Mouse (Mus musculus): Measurements from ENCODE around the gene Nr2c2ap. TPM values are rescaled to one million over a fixed set of nuclear protein-coding genes. Genes with fewer than 3 reads are reported as not detected.

Gene Nr2c2ap
- polyA plus RNA-seq (2015; fragmentation: Illumina TruSeq; extraction: RNeasy Lipid Tissue Mini Kit (QIAGEN cat#74804); ENCODE audit: low read depth, low replicate concordance): 29.2 TPM

DNA sequence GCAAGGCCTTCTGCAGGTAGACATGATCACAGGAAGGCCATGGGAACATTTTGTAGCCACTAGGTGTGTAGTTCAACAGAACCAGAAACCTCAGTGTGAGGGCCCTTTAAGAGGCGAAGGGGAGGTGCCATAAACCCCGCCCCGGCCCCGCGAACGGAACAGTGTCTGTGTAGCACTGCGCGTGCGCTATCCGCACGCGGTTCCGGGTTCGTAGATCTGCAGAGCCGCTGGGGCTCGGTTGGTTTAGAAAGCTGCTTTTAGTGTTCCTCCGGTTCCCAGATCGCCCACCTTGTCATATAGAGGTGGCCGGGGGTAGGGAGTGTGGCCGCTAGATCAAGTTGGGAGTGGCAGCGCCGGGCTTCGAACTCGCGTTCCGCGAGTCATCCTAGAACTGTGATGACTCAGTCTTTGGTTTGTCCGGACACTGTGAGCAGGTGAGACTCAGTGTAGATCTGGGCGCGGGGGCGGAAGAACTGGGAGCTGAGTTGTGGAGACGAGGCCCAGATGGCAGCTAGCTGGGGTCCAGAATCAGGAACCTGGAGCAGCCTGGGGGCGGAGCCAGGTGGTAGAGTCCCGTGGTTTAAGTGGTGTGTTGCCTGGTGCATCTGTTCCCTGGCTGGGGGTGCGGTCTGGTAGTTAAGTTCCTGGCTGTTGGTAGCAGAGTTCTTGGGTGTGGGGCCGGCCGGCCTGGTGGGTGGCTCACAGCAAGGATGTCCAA lies at the start of gene Nr2c2ap:
Gene Nr2c2ap, plus strand, starts transcription at position 168 of the 718 bp plus-strand sequence.

DNA sequence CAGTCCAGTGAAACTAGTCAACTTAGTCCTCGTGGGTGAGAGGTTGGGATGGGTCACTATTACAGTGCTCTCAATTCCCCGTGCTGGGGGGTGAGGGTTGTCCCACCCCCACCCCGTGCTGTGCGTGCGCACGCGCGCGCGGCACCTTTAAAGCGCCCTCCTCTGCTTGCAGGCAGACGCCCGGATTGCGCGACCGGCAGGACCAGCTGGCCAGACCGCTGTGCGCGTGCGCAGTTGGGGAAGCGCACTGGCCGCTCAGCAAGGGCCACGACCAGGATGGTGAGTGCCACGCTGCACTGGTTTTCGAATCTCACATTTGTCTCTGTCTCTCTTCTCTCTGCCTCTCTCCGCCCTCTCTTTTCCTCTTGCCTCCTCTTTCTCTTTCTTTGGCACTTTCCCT lies 47.8 kb upstream of the Nr2c2ap start, which contains the start of gene Hapln4:
Gene Hapln4, plus strand, starts transcription at position 173 of the 400 bp plus-strand sequence.

GRCm38 (mm10) chr8:70120667-70121066 lies 10.5 kb upstream of the Nr2c2ap start, which contains the start of gene Ncan:
TSS of gene Ncan (minus strand) at chr8:70120873.

GRCm38 (mm10) chr8:70139026-70139857 lies 8.1 kb downstream of the Nr2c2ap start, which contains the start of the genes Rfxank, Borcs8 and Mef2b:
TSS of gene Rfxank (minus strand) at chr8:70139154.
TSS of gene Borcs8 (plus strand) at chr8:70139499.
TSS of gene Mef2b (plus strand) at chr8:70139711.

DNA sequence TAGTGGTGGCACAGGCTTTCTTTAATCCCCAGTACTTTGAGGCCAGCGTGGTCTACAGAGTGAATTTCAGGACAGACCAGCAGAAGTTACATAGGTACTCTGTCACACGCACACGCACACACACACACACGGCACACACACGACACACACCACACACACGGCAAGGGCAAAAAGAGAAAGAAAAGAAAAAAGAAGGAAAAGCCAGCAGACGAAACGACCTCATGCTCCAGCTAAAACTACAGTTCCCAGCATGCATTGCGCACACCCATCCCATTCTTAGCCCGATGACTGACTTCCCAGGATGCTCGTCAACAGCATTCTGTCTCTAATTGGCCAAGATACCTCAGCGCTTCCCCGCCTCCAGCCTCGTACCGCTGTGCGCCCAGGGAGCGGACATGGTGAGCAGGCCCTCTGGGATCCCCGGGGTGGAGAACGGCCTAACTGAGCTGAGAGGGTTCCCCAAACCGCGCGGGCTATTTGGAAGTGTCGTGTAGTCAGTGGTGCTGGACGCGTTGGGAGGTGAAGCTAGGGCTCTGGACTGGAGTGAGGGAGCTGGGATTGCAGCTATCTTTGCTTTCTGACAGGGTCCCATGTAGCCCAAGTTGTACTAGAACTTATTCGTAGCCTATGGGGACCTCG lies 41.0 kb downstream of the Nr2c2ap start, which contains the start of gene Tmem161a:
Gene Tmem161a, plus strand, starts transcription at position 314 of the 639 bp plus-strand sequence.

Other genes with a start within 250 kb of the Nr2c2ap start
- 0.22 TPM for gene Cilp2, start 243.6 kb upstream of the Nr2c2ap start, polyA plus RNA-seq (2015; fragmentation: Illumina TruSeq; extraction: RNeasy Lipid Tissue Mini Kit (QIAGEN cat#74804); ENCODE audit: low read depth, low replicate concordance)
- not detected for gene Tssk6, start 229.1 kb upstream of the Nr2c2ap start, polyA plus RNA-seq (2015; fragmentation: Illumina TruSeq; extraction: RNeasy Lipid Tissue Mini Kit (QIAGEN cat#74804); ENCODE audit: low read depth, low replicate concordance)
- 228 TPM for gene Ndufa13, start 228.8 kb upstream of the Nr2c2ap start, polyA plus RNA-seq (2015; fragmentation: Illumina TruSeq; extraction: RNeasy Lipid Tissue Mini Kit (QIAGEN cat#74804); ENCODE audit: low read depth, low replicate concordance)
- gene Yjefn3, start 228.6 kb upstream of the Nr2c2ap start, polyA plus RNA-seq (2015; fragmentation: Illumina TruSeq; extraction: RNeasy Lipid Tissue Mini Kit (QIAGEN cat#74804); ENCODE audit: low read depth, low replicate concordance): 14.3 TPM
- 17.6 TPM for gene Gatad2a, start 134.9 kb upstream of the Nr2c2ap start, polyA plus RNA-seq (2015; fragmentation: Illumina TruSeq; extraction: RNeasy Lipid Tissue Mini Kit (QIAGEN cat#74804); ENCODE audit: low read depth, low replicate concordance)
- gene Mau2, start 88.6 kb upstream of the Nr2c2ap start, polyA plus RNA-seq (2015; fragmentation: Illumina TruSeq; extraction: RNeasy Lipid Tissue Mini Kit (QIAGEN cat#74804); ENCODE audit: low read depth, low replicate concordance): 56.6 TPM
- gene Sugp1, start 88.5 kb upstream of the Nr2c2ap start, polyA plus RNA-seq (2015; fragmentation: Illumina TruSeq; extraction: RNeasy Lipid Tissue Mini Kit (QIAGEN cat#74804); ENCODE audit: low read depth, low replicate concordance): 40.9 TPM
- 3.4 TPM for gene Tm6sf2, start 58.4 kb upstream of the Nr2c2ap start, polyA plus RNA-seq (2015; fragmentation: Illumina TruSeq; extraction: RNeasy Lipid Tissue Mini Kit (QIAGEN cat#74804); ENCODE audit: low read depth, low replicate concordance)
- gene Hapln4, start 47.9 kb upstream of the Nr2c2ap start, polyA plus RNA-seq (2015; fragmentation: Illumina TruSeq; extraction: RNeasy Lipid Tissue Mini Kit (QIAGEN cat#74804); ENCODE audit: low read depth, low replicate concordance): 85.0 TPM
- 58.0 TPM for gene Ncan, start 10.5 kb upstream of the Nr2c2ap start, polyA plus RNA-seq (2015; fragmentation: Illumina TruSeq; extraction: RNeasy Lipid Tissue Mini Kit (QIAGEN cat#74804); ENCODE audit: low read depth, low replicate concordance)
- 14.6 TPM for gene Rfxank, start 7.8 kb downstream of the Nr2c2ap start, polyA plus RNA-seq (2015; fragmentation: Illumina TruSeq; extraction: RNeasy Lipid Tissue Mini Kit (QIAGEN cat#74804); ENCODE audit: low read depth, low replicate concordance)
- gene Borcs8, start 8.2 kb downstream of the Nr2c2ap start, polyA plus RNA-seq (2015; fragmentation: Illumina TruSeq; extraction: RNeasy Lipid Tissue Mini Kit (QIAGEN cat#74804); ENCODE audit: low read depth, low replicate concordance): 79.7 TPM
- not detected for gene Mef2b, start 8.4 kb downstream of the Nr2c2ap start, polyA plus RNA-seq (2015; fragmentation: Illumina TruSeq; extraction: RNeasy Lipid Tissue Mini Kit (QIAGEN cat#74804); ENCODE audit: low read depth, low replicate concordance)
- 30.0 TPM for gene Tmem161a, start 41.0 kb downstream of the Nr2c2ap start, polyA plus RNA-seq (2015; fragmentation: Illumina TruSeq; extraction: RNeasy Lipid Tissue Mini Kit (QIAGEN cat#74804); ENCODE audit: low read depth, low replicate concordance)
- 27.2 TPM for gene Slc25a42, start 81.0 kb downstream of the Nr2c2ap start, polyA plus RNA-seq (2015; fragmentation: Illumina TruSeq; extraction: RNeasy Lipid Tissue Mini Kit (QIAGEN cat#74804); ENCODE audit: low read depth, low replicate concordance)
- 63.2 TPM for gene Sugp2, start 102.9 kb downstream of the Nr2c2ap start, polyA plus RNA-seq (2015; fragmentation: Illumina TruSeq; extraction: RNeasy Lipid Tissue Mini Kit (QIAGEN cat#74804); ENCODE audit: low read depth, low replicate concordance)
- 41.9 TPM for gene Armc6, start 103.1 kb downstream of the Nr2c2ap start, polyA plus RNA-seq (2015; fragmentation: Illumina TruSeq; extraction: RNeasy Lipid Tissue Mini Kit (QIAGEN cat#74804); ENCODE audit: low read depth, low replicate concordance)
- gene Homer3, start 151.5 kb downstream of the Nr2c2ap start, polyA plus RNA-seq (2015; fragmentation: Illumina TruSeq; extraction: RNeasy Lipid Tissue Mini Kit (QIAGEN cat#74804); ENCODE audit: low read depth, low replicate concordance): 20.1 TPM
- 44.8 TPM for gene Ddx49, start 171.2 kb downstream of the Nr2c2ap start, polyA plus RNA-seq (2015; fragmentation: Illumina TruSeq; extraction: RNeasy Lipid Tissue Mini Kit (QIAGEN cat#74804); ENCODE audit: low read depth, low replicate concordance)
- gene Cope, start 171.2 kb downstream of the Nr2c2ap start, polyA plus RNA-seq (2015; fragmentation: Illumina TruSeq; extraction: RNeasy Lipid Tissue Mini Kit (QIAGEN cat#74804); ENCODE audit: low read depth, low replicate concordance): 172 TPM
- 65.7 TPM for gene Cers1, start 184.4 kb downstream of the Nr2c2ap start, polyA plus RNA-seq (2015; fragmentation: Illumina TruSeq; extraction: RNeasy Lipid Tissue Mini Kit (QIAGEN cat#74804); ENCODE audit: low read depth, low replicate concordance)
- 3.5 TPM for gene Gdf1, start 198.5 kb downstream of the Nr2c2ap start, polyA plus RNA-seq (2015; fragmentation: Illumina TruSeq; extraction: RNeasy Lipid Tissue Mini Kit (QIAGEN cat#74804); ENCODE audit: low read depth, low replicate concordance)
- 29.0 TPM for gene Upf1, start 221.9 kb downstream of the Nr2c2ap start, polyA plus RNA-seq (2015; fragmentation: Illumina TruSeq; extraction: RNeasy Lipid Tissue Mini Kit (QIAGEN cat#74804); ENCODE audit: low read depth, low replicate concordance)
- 0.18 TPM for gene Comp, start 242.2 kb downstream of the Nr2c2ap start, polyA plus RNA-seq (2015; fragmentation: Illumina TruSeq; extraction: RNeasy Lipid Tissue Mini Kit (QIAGEN cat#74804); ENCODE audit: low read depth, low replicate concordance)